Mouse (Mus musculus) embryonic facial prominence, embryonic 10.5 days (tissue): Measurements from ENCODE around the gene Fbxo39. TPM values are rescaled to one million over a fixed set of nuclear protein-coding genes. Genes with fewer than 3 reads are reported as not detected.

ENCODE experiments used
- DNase-seq: peaks from one replicate; pipeline ENCODE4 v3.0.0-alpha.2; 2017; ENCODE audit warnings: low spot score
- H3K27ac ChIP-seq: fragments of 300-500 bp; sonication (generic); replicated peaks from 2 replicates; pipeline ENCODE4 v1.5.1; 2016; ENCODE audit warnings: mild to moderate bottlenecking
- H3K27me3 ChIP-seq: fragments of 300-500 bp; sonication (generic); replicated peaks from 2 replicates; pipeline ENCODE4 v1.6.1; 2016; ENCODE audit warnings: low read depth, mild to moderate bottlenecking; ENCODE audit not compliant: poor library complexity, severe bottlenecking
- H3K36me3 ChIP-seq: fragments of 300-500 bp; sonication (generic); replicated peaks from 2 replicates; pipeline ENCODE4 v1.6.1; 2016; ENCODE audit warnings: mild to moderate bottlenecking, moderate library complexity
- H3K4me1 ChIP-seq: fragments of 300-500 bp; sonication (generic); 2 replicates; pipeline ENCODE4 v1.6.1; 2016
- H3K4me3 ChIP-seq: fragments of 300-500 bp; sonication (generic); 2 replicates; pipeline ENCODE4 v1.5.1; 2016; ENCODE audit warnings: mild to moderate bottlenecking, moderate library complexity
- H3K9me3 ChIP-seq: fragments of 300-500 bp; sonication (generic); 2 replicates; pipeline ENCODE4 v1.6.1; 2016; ENCODE audit warnings: mild to moderate bottlenecking
- WGBS: fragments of 180-500 bp; shearing (Covaris S2); methylation state at CpG from one replicate; pipeline ENCODE4 v1.1.7; 2016; 5-methylcytosine and 5-hydroxymethylcytosine counted together
- polyA plus RNA-seq: library from polyadenylated mRNA; unstranded; fragments of >200 nt; fragmentation: Nextera tagmentation; extraction: Ambion mirVana; gene quantifications from 2 replicates; pipeline ENCODE4 v1.2.1, GENCODE M21; 2016

The Fbxo39 gene
- not detected in 2 replicates for polyA plus RNA-seq

DNA sequence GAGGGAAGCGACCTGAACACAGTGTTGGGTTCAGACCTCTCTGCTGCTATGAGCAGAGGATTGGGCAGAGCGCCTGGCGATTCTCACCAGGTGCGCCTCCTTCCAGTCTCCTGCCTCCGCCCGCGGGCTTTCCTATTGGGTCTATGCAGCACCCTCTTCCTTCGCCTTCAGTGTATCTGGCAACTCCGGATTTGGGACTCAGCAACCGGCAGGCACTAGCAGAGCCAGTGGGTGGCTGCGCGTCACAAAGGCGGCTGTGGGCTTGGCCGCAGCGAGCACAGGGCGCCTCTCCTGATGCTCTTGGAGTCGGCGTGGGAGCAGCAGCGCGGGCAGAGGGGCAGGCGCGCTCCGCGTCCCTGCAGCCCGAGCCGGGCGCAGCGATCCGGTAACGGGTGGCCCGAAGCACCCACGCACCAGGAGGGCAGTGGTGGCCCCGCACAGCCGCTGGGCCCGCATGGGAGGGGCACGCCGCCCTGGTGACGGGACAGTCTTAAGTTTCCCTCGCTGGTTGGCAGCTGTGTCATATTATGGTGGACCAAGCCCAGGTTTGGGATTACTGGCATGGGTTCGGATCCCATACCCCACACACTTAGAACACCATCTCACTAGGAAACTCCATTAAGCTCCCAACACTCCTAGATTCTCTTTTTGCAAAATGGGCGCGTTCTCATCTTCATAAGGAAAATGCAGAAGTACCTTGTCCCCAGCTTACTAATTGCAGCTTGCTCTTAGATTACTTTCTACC is at the start of gene Fbxo39:
Fbxo39 (plus strand) TSS at position 294 of the 745 bp plus-strand sequence.
- H3K36me3 ChIP-seq, result no peaks in the 10 kb centered on the region
- peak; percentile 31 for DNase-seq

GRCm38 (mm10) chr11:72265483-72265882 is 48.8 kb upstream of the Fbxo39 start:
- H3K36me3 ChIP-seq, result no peaks in the 10 kb centered on the region
- H3K9me3 ChIP-seq, result no peaks in the 10 kb centered on the region
- H3K27ac ChIP-seq, result no peak overlapping the region
- peak overlapping the region; percentile 60; the same call in 1 of the 2 replicates for H3K4me3 ChIP-seq
- 6% methylated on average over 11 of the region's 11 CpGs for WGBS
- H3K27me3 ChIP-seq, result peaks cover 61% of the 10 kb centered on the region
- peaks cover 23% of the 10 kb centered on the region for H3K4me1 ChIP-seq
- peak; percentile 17 for DNase-seq

More for the DNA sequence above, at the start of gene Fbxo39:
- Histone ChIP-seq H3K4me3 (peak within 1 kb of the TSS; percentile 51), H3K9me3 (no peaks in the 10 kb centered on the region), H3K27ac (no peak within 1 kb of the TSS), H3K27me3 (peaks cover 41% of the 10 kb centered on the region), H3K4me1 (peaks cover 5% of the 10 kb centered on the region)
- WGBS, result 13% methylated on average over 42 of the region's 42 CpGs

DNA sequence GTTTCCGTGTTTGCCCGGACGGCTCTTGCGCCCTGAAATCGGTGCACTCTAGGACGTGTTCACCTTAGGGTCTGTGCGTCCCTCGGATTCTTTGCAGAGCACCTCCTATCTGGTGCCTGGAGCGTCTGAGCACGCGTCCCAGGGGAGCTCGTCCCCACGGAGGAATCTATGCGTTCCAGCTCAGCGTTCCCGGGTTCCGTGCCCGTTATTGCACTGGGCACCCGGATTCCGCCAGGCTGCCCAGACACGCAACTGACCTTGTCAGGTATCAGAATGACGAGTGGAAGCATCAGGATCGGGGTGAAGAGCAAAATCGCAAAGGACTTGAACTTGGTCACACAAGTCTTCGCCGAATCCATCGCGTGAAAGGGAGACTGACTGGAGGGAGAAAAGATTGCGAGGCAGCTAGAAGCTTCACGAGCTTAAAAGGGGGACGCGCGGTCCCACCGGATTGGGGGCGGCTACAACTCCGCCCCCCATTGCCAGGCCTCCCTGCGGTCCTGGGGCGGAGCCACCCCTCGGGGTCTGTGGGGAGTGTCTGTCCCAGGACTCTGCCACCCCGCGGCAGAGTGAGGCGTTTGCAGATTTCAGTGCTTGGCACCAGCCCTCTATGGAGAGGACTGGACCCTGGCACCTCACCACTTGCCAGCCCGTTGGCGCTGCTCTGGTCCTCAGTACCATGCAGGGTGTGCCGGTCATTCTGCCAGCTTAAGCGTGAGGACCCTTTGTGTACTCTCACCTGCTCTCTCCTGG is 47.9 kb upstream of the Fbxo39 start:
- Histone ChIP-seq H3K4me1 (peaks cover 23% of the 10 kb centered on the region), H3K27ac (no peak overlapping the region), H3K36me3 (no peaks in the 10 kb centered on the region), H3K4me3 (peak overlapping the region; percentile 60), H3K9me3 (no peaks in the 10 kb centered on the region), H3K27me3 (peaks cover 61% of the 10 kb centered on the region)
- DNase-seq, result peak; percentile 79
- 2% methylated on average over 46 of the region's 46 CpGs for WGBS

DNA sequence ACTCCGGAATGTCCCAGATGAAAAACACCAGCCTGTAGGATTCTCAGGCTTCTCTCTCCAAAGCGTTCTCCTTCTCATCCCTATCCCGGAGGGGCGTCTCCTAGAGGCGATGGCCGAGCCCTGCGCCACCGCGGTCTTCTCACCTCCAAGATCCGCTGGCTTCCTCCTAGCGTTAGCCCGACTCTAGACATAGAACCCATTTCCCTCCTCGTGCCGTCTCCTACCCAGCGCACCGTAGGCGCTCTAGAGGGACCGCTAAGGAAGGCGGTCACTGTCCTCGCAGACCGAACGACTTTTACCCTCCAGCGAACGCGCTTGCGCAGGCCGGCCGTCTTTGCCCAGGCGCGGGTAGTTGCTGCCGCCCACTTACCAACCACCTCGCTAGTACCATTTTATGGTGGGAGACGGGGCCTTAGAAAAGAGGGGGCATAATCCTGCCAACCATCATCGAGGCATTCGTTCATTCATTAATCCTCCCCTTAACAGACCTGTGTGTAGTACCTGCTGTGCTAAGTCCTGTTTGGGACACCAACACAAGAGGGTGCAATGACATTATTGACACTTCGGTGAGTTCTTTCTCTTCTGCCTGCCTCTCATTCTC is 47.2 kb upstream of the Fbxo39 start, which contains the start of gene Slc13a5:
Slc13a5 (minus strand) TSS at position 263 of the 601 bp plus-strand sequence.
- Histone ChIP-seq H3K4me1 (peaks cover 23% of the 10 kb centered on the region), H3K9me3 (no peaks in the 10 kb centered on the region), H3K27ac (no peak within 1 kb of the TSS), H3K27me3 (peaks cover 61% of the 10 kb centered on the region), H3K4me3 (peak within 1 kb of the TSS; percentile 60), H3K36me3 (no peaks in the 10 kb centered on the region)
- 3% methylated on average over 36 of the region's 36 CpGs for WGBS
- peak; percentile 40 for DNase-seq

DNA sequence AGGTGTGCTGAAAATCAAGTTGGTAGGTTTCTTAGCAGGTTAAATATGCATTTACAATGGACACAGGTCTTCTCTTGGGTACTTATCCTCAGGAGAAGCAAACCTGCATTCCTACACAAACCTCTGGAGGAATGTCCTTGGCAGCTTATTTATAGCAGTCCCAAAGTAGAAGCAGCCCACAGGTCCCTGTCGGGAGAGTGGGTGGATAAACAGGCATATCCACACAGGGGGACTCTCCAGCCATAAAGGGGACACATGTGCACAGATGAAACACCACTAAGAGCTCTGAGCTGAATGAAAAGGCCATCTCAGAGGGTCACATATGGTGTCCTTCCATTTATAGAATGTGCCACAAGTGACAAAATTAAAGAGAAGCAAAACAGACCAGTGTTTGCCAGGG is 42.5 kb upstream of the Fbxo39 start:
- 62% methylated on average over 1 of the region's 1 CpGs for whole genome bisulfite sequencing
- Histone ChIP-seq H3K9me3 (no peaks in the 10 kb centered on the region), H3K27ac (no peak overlapping the region), H3K4me3 (no peak overlapping the region), H3K27me3 (peaks cover 24% of the 10 kb centered on the region), H3K36me3 (no peaks in the 10 kb centered on the region), H3K4me1 (peaks cover 8% of the 10 kb centered on the region)
- DNase-seq, result no peak

DNA sequence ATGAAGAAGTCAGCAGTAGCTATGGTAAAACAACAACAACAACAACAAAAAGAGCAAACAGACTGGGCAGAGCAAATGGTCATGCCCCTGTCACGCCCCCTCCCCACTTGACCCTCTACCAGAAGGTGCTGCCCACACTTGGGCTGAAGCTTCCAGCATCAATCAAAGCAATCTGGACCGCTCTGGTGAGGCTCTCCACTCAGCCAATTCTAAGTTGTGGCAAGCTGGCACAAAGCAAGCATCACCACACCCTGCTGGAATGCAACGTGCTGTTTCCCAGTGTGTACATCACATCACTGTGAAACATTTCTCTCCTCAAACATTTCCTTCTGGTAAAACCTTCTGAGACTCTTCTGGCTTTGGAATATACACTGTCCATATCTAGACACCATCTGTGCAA is 40.9 kb upstream of the Fbxo39 start:
- H3K4me3 ChIP-seq, result no peak overlapping the region
- H3K36me3 ChIP-seq, result no peaks in the 10 kb centered on the region
- peaks cover 8% of the 10 kb centered on the region for H3K27me3 ChIP-seq
- H3K27ac ChIP-seq, result no peak overlapping the region
- no peaks in the 10 kb centered on the region for H3K4me1 ChIP-seq
- no peak for DNase-seq
- 75% methylated on average over 3 of the region's 3 CpGs for WGBS
- no peaks in the 10 kb centered on the region for H3K9me3 ChIP-seq

GRCm38 (mm10) chr11:72281143-72281851 is 32.9 kb upstream of the Fbxo39 start:
- Histone ChIP-seq H3K4me3 (no peak overlapping the region), H3K4me1 (no peaks in the 10 kb centered on the region), H3K36me3 (no peaks in the 10 kb centered on the region), H3K27me3 (no peaks in the 10 kb centered on the region), H3K9me3 (no peaks in the 10 kb centered on the region; the same call in 1 of the 2 replicates), H3K27ac (no peak overlapping the region)
- 89% methylated on average over 5 of the region's 5 CpGs for WGBS
- DNase-seq, result no peak

GRCm38 (mm10) chr11:72281852-72282400 is 32.3 kb upstream of the Fbxo39 start:
- no peaks in the 10 kb centered on the region for H3K27me3 ChIP-seq
- WGBS, result 68% methylated on average over 5 of the region's 5 CpGs
- no peaks in the 10 kb centered on the region for H3K4me1 ChIP-seq
- H3K27ac ChIP-seq, result no peak overlapping the region
- no peaks in the 10 kb centered on the region for H3K36me3 ChIP-seq
- H3K4me3 ChIP-seq, result no peak overlapping the region
- no peaks in the 10 kb centered on the region; the same call in 1 of the 2 replicates for H3K9me3 ChIP-seq
- no peak for DNase-seq

DNA sequence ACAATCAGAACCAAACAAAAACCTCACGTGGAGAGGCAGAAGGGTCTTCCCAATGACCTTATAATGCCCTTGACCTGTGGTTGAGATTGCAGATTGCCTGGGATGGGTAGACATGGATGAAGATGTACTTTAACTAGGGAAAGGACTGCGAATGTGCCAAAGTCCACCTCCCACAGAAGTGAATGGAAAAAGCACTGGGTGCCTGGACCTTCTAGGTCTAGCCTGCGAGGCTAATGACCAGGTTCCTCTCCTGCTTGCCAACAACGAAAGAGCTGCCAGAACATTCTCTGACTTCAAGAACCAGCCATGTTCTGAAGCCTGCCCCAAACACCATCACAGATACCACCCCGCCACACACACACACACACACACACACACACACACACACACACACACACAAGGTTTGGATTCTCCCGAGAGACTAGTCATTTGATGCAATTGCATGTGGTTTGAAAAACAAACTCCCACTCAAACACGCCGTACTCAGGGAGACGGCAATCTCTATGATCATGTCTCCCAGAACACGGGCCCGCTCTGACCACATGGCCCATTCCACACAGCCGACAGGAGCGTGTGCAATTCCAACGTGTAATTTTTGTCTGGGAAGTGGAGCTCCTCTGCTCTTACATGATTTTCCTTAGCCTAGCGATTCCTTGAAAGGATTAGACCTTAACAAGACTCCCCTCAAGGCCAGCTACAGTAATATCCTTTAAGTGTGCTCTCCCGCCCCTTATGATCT is 30.6 kb upstream of the Fbxo39 start:
- Histone ChIP-seq H3K27ac (no peak overlapping the region), H3K27me3 (no peaks in the 10 kb centered on the region), H3K4me1 (no peaks in the 10 kb centered on the region), H3K9me3 (no peaks in the 10 kb centered on the region; the same call in 1 of the 2 replicates), H3K36me3 (no peaks in the 10 kb centered on the region), H3K4me3 (no peak overlapping the region)
- no peak for DNase-seq
- WGBS, result 91% methylated on average over 16 of the region's 16 CpGs

DNA sequence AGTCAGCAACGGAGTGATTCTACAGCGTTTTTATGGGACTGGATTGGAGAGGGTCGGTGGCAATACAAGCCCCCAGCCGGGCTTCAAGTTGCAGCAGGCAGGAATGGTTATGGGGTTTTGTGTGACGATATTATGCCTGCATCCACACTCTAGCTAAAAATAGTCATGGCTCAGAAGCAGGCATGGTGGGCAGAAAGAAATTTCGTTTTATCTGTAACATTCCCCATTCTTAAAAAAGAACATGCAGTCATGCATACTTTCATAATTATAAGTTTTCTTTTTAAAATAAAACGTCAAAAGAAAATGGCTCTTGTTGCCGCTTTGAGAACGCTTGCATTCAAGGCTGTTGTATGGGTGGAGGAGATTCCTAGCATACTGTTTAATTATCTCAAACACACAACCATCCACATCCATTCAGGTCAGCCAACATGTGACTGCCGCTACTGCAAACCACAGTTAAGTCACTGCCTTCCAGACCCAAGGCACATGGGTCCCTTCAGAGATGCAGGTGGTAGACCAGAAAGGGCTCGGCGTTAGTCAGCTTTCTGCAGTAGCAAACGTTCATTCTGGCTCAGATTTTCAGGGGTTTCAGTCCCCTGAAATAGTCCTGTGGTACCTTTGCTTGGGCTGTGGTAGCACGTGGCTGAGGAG is 29.6 kb upstream of the Fbxo39 start:
- WGBS, result 85% methylated on average over 14 of the region's 14 CpGs
- no peak for DNase-seq
- Histone ChIP-seq H3K27me3 (no peaks in the 10 kb centered on the region), H3K4me1 (no peaks in the 10 kb centered on the region), H3K36me3 (no peaks in the 10 kb centered on the region), H3K27ac (no peak overlapping the region), H3K4me3 (no peak overlapping the region), H3K9me3 (no peaks in the 10 kb centered on the region)

- H3K27ac ChIP-seq, result no peak overlapping the region
- H3K4me1 ChIP-seq, result no peaks in the 10 kb centered on the region
- H3K4me3 ChIP-seq, result no peak overlapping the region
- no peaks in the 10 kb centered on the region for H3K36me3 ChIP-seq
- no peaks in the 10 kb centered on the region for H3K27me3 ChIP-seq
- DNase-seq, result no peak
- no peaks in the 10 kb centered on the region for H3K9me3 ChIP-seq
- 78% methylated on average over 6 of the region's 6 CpGs for WGBS
Observed at GRCm38 (mm10) chr11:72285971-72286480, 28.2 kb upstream of the Fbxo39 start.
